Mouse (Mus musculus): Measurements from ENCODE around the gene Artn. TPM values are rescaled to one million over a fixed set of nuclear protein-coding genes. Genes with fewer than 3 reads are reported as not detected.
A peak's percentile ranks its signal among the peaks of the same experiment; 100 is the strongest.

Gene Artn
- total RNA-seq, 2 experiments from 2014 or later, result 1.8 to 2.3 TPM

DNA sequence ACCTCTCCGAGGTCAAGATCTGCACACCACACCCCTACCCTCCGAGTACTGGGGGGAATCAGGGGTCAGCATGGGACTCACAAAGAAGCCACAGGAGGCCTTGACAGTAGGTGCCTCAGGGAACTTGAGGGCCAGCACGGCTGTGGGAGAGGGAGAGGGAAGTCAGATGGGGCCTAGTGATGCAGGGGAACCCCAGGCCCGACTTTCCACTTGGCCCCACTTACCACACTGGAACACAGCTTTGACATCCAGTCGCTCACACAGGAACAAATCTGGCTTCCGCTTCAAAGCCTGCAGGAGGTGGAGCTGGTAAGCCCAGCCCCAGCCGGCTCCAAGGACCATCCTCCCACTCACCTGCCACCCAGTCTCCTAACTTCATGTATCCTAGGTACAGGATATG, 34.2 kb downstream of the Artn start:
- no peak for DNase-seq (ENCODE audit: low spot score in 2 of 2)
- intact Hi-C loops (cut with DNase I), result no loop called here

- no peak for DNase-seq (ENCODE audit: low spot score in 2 of 2)
- intact Hi-C loops (cut with DNase I), result no loop called here
Measured at GRCm38 (mm10) chr4:117894601-117895000, 35.0 kb downstream of the Artn start.

DNA sequence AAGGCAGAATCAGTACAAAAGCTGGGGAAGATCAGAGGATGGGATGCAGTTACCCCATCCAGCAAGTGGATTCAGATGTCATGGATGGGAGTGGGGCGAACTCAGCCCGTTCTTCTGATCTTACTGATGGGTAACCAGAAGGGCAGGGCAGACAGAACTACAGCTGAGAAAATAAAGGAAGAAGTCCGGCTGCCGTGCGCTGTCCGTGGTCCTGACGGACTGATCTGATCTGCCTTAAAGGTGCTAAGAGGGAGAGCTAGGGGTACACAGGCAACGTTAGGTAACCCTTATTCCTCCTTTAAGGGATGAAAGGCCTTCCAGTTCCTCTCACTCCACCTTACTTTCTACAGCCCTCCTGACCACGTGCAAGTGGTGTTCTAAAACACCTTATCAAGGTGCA, 36.2 kb downstream of the Artn start:
- intact Hi-C loops (cut with DNase I), result no loop called here
- DNase-seq (ENCODE audit: low spot score in 2 of 2), result no peak

DNA sequence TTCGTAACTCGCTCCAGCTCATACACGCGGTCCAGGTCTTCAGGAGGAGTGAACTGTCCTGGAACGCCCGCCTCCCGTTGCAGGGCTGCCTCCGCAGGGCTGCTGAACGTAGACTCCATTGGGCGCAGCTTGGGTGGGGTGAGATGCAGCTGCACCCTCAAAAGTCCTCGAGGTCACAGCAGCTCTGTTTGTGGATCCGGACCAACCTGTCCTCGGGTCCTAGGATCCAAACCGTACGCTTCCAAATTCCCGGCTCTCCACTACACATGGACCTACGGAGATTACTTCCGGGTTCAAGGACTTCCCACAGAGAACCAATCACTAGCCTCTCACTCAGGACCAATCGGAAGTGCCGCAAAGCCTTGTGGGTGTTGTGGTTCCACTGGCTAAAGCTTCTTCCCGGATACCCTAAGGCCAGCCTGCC, 37.8 kb downstream of the Artn start, which contains the start of gene Dph2:
Dph2 (minus strand) TSS at position 295 of the 424 bp plus-strand sequence.
- intact Hi-C loops (cut with DNase I), result no loop called here
- peak; percentile 84 to 91 for DNase-seq (ENCODE audit: low spot score in 2 of 2)

DNA sequence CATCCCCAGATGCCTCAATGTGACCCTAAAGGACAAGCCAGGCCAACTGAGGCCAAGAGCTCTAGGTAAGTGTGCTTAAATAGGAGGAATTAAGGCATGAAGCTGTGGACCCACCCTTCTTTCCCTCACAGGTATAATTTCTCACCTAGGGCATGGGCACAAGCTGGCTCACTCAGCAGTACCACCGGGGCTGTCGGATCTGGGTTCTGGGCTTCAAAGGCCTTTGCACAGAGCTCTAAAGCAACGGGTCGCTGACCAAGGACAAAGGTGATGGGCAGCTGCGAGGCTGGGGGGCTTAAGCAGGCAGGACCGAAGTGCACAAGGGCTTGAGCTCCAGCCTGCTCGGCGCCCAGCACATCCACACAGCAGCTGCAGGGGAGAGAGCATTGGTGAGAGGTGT, 38.8 kb downstream of the Artn start:
- intact Hi-C loops (cut with DNase I), result no loop called here
- DNase-seq (ENCODE audit: low spot score in 2 of 2), result no peak

GRCm38 (mm10) chr4:117890031-117890430, 39.5 kb downstream of the Artn start:
- no peak for DNase-seq (ENCODE audit: low spot score in 2 of 2)
- intact Hi-C loops (cut with DNase I), result no loop called here

DNA sequence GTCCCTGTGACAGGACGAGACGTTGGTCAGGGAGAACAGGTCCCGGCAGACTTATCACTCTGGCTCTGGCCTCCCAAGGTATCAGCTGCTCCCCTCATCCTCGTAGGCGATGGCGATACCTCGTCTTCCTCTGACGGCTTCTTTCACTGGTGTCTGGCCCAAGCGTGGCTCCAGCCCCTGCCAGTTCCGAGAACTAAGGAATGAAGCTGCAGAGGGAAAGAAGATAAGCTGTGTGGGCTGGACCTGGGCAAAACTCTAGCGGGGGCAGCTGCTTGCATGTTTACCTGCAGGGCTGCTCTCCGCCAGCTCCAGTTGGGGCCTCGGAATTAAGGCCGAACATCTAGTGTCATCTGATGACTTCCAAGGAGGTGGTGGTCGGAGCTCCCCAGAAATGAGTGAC, 40.1 kb downstream of the Artn start:
- intact Hi-C loops (cut with DNase I), result no loop called here
- no peak for DNase-seq (ENCODE audit: low spot score in 2 of 2)

DNA sequence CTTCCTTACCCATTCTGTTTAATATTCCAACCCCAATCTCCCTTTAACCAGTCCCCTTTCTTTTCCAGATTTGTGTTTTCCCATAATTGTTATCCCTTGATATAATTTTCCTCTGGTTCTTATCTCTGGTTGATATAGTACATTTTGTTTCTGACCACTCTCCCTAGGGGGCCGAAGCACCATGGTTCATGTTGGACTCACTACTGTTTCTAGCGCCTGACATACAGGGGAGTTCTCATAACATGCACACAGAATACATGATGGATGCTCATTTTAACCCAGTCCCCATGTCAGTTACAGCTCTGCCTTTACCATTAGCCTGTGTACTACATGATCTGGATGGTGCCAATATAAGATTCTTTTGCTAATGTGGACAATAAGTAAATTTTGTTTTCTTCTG, 41.6 kb downstream of the Artn start:
- intact Hi-C loops (cut with DNase I), result no loop called here
- no peak for DNase-seq (ENCODE audit: low spot score in 2 of 2)

- intact Hi-C loops (cut with DNase I), result no loop called here
- DNase-seq (ENCODE audit: low spot score in 2 of 2), result peak; percentile 96
Measured at GRCm38 (mm10) chr4:117887133-117887532, 42.4 kb downstream of the Artn start, which contains the start of gene Atp6v0b. Gene Atp6v0b, minus strand, starts transcription at chr4:117887333.

GRCm38 (mm10) chr4:117886644-117887043, 42.9 kb downstream of the Artn start:
- intact Hi-C loops (cut with DNase I), result no loop called here
- no peak for DNase-seq (ENCODE audit: low spot score in 2 of 2)

DNA sequence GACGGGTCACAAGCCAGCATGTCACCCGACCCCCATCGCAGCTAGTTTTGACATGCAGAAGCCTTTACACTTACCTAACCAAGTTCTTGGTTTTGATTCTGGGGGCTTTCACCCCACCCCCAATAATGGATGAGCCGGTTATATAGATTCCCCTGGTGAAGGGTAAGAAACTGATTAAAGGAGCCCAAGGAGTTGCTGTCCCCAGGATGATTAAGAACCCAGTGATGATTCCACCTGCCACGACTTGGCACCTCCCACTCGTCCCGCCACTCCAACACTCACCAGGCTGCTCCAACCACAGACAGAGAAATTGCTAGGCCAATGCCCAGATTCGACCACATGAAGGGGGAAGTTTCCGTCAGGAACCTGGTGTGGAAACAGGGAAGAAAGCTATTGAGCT, 43.6 kb downstream of the Artn start:
- DNase-seq (ENCODE audit: low spot score in 2 of 2), result no peak
- intact Hi-C loops (cut with DNase I), result no loop called here

DNA sequence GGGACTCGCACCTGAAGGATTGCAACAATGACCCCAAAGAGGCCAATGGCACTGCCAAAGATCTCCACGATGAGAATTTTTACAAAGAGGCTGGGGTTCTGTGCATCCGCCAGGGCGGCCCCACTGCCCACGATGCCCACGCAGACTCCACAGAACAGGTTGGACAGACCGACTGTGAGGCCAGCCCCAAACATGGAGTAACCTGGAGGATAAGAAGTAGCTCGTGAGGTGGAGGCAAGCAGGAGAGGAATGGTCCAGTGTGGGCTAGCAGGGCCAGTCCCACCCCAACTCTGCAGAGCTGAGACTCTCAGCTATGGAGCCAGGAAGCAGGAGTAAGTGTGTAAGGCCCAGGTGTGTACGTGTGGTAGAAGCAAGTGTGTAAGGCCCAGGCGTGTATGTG, 44.5 kb downstream of the Artn start:
- intact Hi-C loops (cut with DNase I), result no loop called here
- DNase-seq (ENCODE audit: low spot score in 2 of 2), result no peak

- intact Hi-C loops (cut with DNase I), result no loop called here
- no peak for DNase-seq (ENCODE audit: low spot score in 2 of 2)
Measured at GRCm38 (mm10) chr4:117884146-117884545, 45.4 kb downstream of the Artn start.

- intact Hi-C loops (cut with DNase I), result no loop called here
- peak in 1 of 2 experiments; percentile 71 for DNase-seq (ENCODE audit: low spot score in 2 of 2)
Measured at GRCm38 (mm10) chr4:117882701-117883691, 46.6 kb downstream of the Artn start, which contains the start of gene B4galt2. Gene B4galt2, minus strand, starts transcription at chr4:117883487.

GRCm38 (mm10) chr4:117878703-117879102, 50.9 kb downstream of the Artn start:
- intact Hi-C loops (cut with DNase I), result no loop called here
- no peak for DNase-seq (ENCODE audit: low spot score in 2 of 2)

DNA sequence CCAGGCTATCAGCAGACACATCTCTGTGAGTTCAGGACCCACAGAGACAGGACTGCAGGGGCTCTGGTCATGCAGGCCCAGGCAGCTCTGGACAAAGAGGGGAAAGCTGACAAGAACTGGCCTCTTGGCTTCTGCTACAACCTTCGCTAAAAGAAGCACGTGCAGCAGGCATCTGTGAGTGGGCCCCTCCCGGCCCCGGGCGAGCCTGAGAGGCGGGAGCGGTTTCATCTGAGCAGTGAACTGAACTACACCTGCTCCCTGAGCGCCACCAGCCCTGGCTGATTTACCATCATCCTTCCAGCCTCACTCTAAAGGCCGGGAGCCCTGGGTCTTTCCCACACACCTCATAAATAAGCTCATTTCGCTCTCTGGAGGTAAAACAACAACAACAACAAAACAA, 51.3 kb downstream of the Artn start:
- no peak for DNase-seq (ENCODE audit: low spot score in 2 of 2)

More for the DNA sequence above, 51.3 kb downstream of the Artn start:
- intact Hi-C loops (cut with DNase I), result no loop called here

Other genes with a start within 250 kb of the Artn start
- gene Dmap1, start 247.5 kb downstream of the Artn start, total RNA-seq (2021), result 10 to 100 TPM; 35.9 to 36.0 TPM
- gene Gm12845, start 205.4 kb downstream of the Artn start, total RNA-seq (2021), result not detected
- not detected for gene Klf17, start 164.1 kb downstream of the Artn start, total RNA-seq (2021)
- gene Slc6a9, start 95.3 kb downstream of the Artn start, total RNA-seq (2021), result 10 to 100 TPM; 32.4 to 33.5 TPM
- 1 to 10 TPM; 2.1 to 2.8 TPM for gene Ccdc24, start 57.2 kb downstream of the Artn start, total RNA-seq (2021)
- gene B4galt2, start 46.3 kb downstream of the Artn start, total RNA-seq (2021), result 100 to 1,000 TPM; 136 to 144 TPM
- gene Atp6v0b, start 42.4 kb downstream of the Artn start, total RNA-seq (2021), result 100 to 1,000 TPM; 486 to 488 TPM
- gene Dph2, start 37.7 kb downstream of the Artn start, total RNA-seq (2021), result 1 to 10 TPM; 9.0 to 9.1 TPM
- gene Ipo13, start 14.8 kb downstream of the Artn start, total RNA-seq (2021), result 100 to 1,000 TPM; 124 to 125 TPM
- 10 to 100 TPM; 41.4 to 45.3 TPM for gene St3gal3, start 205.2 kb upstream of the Artn start, total RNA-seq (2021)